Mouse (Mus musculus) forebrain, embryonic 13.5 days (tissue): ENCODE measurements at regions not wholly inside any gene's neighbourhood (a gene's known extent, or its start where the extent isn't known, plus 50 kb on each side); places are given as distances from the start of the nearest gene placed in this dataset.

Source experiments
- ATAC-seq: fragments of 200-750 bp; cut with Nextera tagmentation; 2 replicates; pipeline ENCODE4 v1.8.0; 2017
- H3K27ac ChIP-seq: fragments of 300-500 bp; sonication (generic); 2 replicates; pipeline ENCODE4 v1.5.1; 2015; ENCODE audit warnings: inconsistent platforms, mild to moderate bottlenecking, moderate library complexity
- H3K27me3 ChIP-seq: fragments of 300-500 bp; sonication (generic); 2 replicates; pipeline ENCODE4 v1.6.1; 2015; ENCODE audit warnings: mild to moderate bottlenecking, inconsistent platforms
- H3K36me3 ChIP-seq: fragments of 300-500 bp; sonication (generic); 2 replicates; pipeline ENCODE4 v1.6.1; 2015; ENCODE audit warnings: mild to moderate bottlenecking, inconsistent platforms; ENCODE audit not compliant: poor library complexity, severe bottlenecking
- H3K4me1 ChIP-seq: fragments of 300-500 bp; sonication (generic); 2 replicates; pipeline ENCODE4 v1.6.1; 2015; ENCODE audit warnings: inconsistent platforms
- H3K4me2 ChIP-seq: fragments of 300-500 bp; sonication (generic); 2 replicates; pipeline ENCODE4 v1.6.1; 2015; ENCODE audit warnings: inconsistent platforms, mild to moderate bottlenecking, moderate library complexity
- H3K4me3 ChIP-seq: fragments of 300-500 bp; sonication (generic); 2 replicates; pipeline ENCODE4 v1.5.1; 2015; ENCODE audit warnings: mild to moderate bottlenecking, inconsistent platforms
- H3K9ac ChIP-seq: fragments of 300-500 bp; sonication (generic); 2 replicates; pipeline ENCODE4 v1.6.1; 2015; ENCODE audit warnings: mild to moderate bottlenecking, inconsistent platforms
- H3K9me3 ChIP-seq: fragments of 300-500 bp; sonication (generic); replicated peaks from 2 replicates; pipeline ENCODE4 v1.6.1; 2016; ENCODE audit warnings: inconsistent platforms
- WGBS: fragments of 180-500 bp; shearing (Covaris S2); methylation state at CpG from one replicate; pipeline ENCODE4 v1.1.7; 2015; 5-methylcytosine and 5-hydroxymethylcytosine counted together

DNA sequence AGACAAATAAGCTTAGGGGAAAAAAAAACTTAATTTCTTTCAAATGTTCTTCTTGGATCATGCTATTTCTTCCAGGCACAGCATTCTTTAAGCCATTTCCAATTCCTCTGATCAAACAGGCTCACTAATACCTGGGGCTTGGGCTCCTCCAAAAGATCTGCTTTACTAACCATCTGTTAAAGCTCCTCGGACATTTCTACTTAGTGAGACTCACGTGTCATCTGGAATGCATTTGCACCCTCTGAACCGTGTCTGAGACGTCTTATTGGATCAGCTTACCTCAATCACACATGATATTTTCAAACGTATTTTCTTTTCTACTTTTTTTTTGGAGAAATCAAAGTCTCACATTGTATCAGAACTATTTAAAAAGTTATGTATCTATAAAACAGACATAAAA, 132.4 kb downstream of the Npr3 start:
- no peak for ATAC-seq
- 72% methylated on average over 5 of the region's 5 CpGs for WGBS

DNA sequence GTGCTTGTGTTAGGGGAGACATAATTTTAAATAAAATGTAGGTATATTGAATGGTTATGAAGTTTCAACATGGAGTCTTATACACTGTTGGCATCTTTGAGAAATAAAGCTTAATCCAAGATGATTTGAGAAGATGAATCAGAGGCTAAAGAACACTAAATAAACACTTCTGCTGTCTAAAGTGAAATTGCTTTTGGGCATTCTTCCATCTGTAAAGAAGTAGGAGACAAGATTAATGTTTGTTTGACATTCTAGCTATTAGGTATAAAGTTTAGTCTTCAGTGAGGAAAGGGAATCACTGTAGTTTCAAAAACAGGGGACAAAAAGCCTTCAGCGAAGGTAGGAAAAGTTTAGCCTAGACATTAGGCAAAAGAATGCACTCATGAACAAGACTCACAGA, 136.5 kb downstream of the Npr3 start:
- Histone ChIP-seq H3K36me3 (no peaks in the 10 kb centered on the region), H3K4me1 (no peaks in the 10 kb centered on the region), H3K4me2 (no peak overlapping the region), H3K27ac (no peak overlapping the region), H3K9ac (no peak overlapping the region), H3K27me3 (no peaks in the 10 kb centered on the region), H3K9me3 (no peaks in the 10 kb centered on the region), H3K4me3 (no peak overlapping the region)
- WGBS: 92% methylated on average over 1 of the region's 1 CpGs
- no peak for ATAC-seq

More for the DNA sequence above, 132.4 kb downstream of the Npr3 start:
- Histone ChIP-seq H3K36me3 (no peaks in the 10 kb centered on the region), H3K4me3 (no peak overlapping the region), H3K9me3 (no peaks in the 10 kb centered on the region), H3K4me2 (no peak overlapping the region), H3K27me3 (no peaks in the 10 kb centered on the region), H3K27ac (no peak overlapping the region), H3K4me1 (no peaks in the 10 kb centered on the region), H3K9ac (no peak overlapping the region)

DNA sequence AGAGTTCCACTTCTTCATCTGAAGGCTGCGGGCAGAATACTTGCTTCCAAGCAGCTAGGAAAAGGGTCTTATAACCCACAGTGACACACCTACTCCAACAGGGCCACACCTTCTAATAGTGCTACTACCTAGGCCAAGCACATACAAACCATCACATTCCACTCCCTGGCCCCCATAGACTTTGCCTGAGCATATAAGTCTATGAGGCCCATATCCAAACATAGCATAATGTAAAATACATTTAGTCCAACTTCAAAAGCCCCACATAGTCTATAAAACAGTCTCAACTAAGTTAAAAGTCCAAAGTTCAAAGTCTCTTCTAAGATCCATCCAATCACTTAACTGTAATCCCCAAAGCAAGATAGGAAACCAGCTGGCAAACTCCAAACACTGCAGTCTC, 149.1 kb downstream of the Npr3 start:
- no peak overlapping the region for H3K4me2 ChIP-seq
- no peaks in the 10 kb centered on the region for H3K4me1 ChIP-seq
- H3K9ac ChIP-seq: no peak overlapping the region
- WGBS: 100% methylated on average over 1 of the region's 1 CpGs
- H3K27me3 ChIP-seq: no peaks in the 10 kb centered on the region
- H3K4me3 ChIP-seq: no peak overlapping the region
- no peak overlapping the region for H3K27ac ChIP-seq
- ATAC-seq: no peak
- H3K9me3 ChIP-seq: no peaks in the 10 kb centered on the region
- H3K36me3 ChIP-seq: no peaks in the 10 kb centered on the region

DNA sequence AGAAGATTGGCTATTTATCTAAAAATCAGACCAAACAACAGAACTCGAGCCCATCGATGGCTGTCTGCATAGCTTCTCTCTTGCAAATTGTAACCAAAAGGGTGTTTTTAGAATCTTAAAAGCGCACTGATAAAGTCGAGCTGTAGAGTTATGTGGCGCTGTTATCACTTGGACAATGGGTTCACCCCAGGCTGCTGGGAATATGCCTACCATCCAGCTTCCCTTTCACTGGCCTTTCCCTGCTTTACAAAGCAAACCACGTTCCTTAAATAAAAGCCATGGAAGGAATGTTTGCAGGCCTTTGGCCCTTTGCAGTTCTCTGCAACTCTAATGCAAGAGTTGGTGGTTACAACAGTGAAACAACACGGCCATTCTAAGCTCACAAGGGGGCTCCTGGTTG, 150.3 kb downstream of the Npr3 start:
- Histone ChIP-seq H3K4me2 (no peak overlapping the region), H3K27me3 (no peaks in the 10 kb centered on the region), H3K27ac (no peak overlapping the region), H3K36me3 (no peaks in the 10 kb centered on the region), H3K4me1 (no peaks in the 10 kb centered on the region), H3K9ac (no peak overlapping the region), H3K4me3 (no peak overlapping the region), H3K9me3 (no peaks in the 10 kb centered on the region)
- 67% methylated on average over 7 of the region's 7 CpGs for WGBS
- no peak for ATAC-seq

DNA sequence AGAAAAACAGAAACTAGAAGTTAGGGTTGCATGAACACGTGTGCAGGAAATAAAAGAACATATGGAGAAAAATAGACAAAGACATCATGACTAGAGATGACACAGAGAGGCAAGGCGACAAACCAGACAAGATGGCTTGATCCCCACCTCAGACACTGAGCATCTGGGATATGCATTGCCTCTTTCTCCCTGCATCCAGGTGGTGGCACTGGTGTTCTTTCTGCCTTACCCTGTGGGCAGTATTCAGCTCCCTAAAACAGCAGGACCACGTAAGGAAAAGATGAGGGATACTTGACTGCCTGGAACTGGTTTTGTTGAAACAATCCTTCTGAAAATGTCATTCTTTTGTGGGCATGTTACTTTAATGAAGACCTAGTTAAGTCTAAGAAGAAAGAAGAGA, 153.9 kb downstream of the Npr3 start:
- no peaks in the 10 kb centered on the region for H3K27me3 ChIP-seq
- no peaks in the 10 kb centered on the region for H3K4me1 ChIP-seq
- WGBS: 30% methylated on average over 3 of the region's 3 CpGs
- H3K9ac ChIP-seq: no peak overlapping the region
- no peak for ATAC-seq
- H3K4me3 ChIP-seq: no peak overlapping the region
- H3K9me3 ChIP-seq: no peaks in the 10 kb centered on the region
- no peak overlapping the region for H3K4me2 ChIP-seq
- H3K27ac ChIP-seq: no peak overlapping the region
- H3K36me3 ChIP-seq: no peaks in the 10 kb centered on the region

DNA sequence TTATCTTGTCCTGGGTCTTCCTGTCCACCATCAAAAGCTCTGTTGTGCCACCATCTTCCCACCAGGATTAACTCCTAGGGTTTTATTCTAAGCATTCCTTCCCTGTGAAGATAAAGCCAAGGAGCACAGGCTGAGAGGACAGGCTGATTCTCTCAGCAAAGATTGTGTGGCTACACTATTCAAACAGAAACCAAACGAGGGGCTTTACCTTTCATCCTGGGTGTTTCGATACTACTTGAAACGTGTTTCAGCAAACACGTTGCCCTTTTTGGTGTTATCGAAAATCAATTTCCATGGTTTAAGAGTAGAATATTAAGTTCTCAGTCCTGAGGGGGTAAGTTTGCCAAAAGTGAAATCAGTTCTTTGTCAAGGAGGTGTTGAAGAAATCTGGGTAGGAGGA, 156.2 kb downstream of the Npr3 start:
- Histone ChIP-seq H3K9me3 (no peaks in the 10 kb centered on the region), H3K4me3 (no peak overlapping the region), H3K36me3 (no peaks in the 10 kb centered on the region), H3K27me3 (no peaks in the 10 kb centered on the region), H3K4me1 (no peaks in the 10 kb centered on the region), H3K9ac (no peak overlapping the region), H3K4me2 (no peak overlapping the region), H3K27ac (no peak overlapping the region)
- ATAC-seq: no peak
- 69% methylated on average over 5 of the region's 5 CpGs for WGBS

DNA sequence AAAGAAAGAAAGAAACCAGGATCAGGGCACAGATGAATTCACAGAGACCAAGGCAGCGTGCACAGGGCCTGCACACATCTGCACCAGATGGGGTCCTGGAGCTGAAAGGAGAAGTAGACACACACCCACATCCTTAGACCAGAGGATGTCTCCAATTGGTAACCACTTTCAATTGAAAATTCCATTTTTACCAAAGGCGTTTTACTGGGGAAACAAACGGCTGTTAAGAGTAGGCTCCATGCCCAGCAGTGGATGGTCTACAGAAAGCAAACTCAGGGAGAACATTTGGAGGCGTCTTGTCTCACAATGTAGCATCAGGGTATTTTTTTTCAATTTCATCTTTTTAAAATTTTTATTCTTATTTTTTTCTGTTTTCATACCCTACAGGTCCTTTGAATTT, 157.6 kb downstream of the Npr3 start:
- WGBS: 93% methylated on average over 4 of the region's 4 CpGs
- no peak overlapping the region for H3K27ac ChIP-seq
- H3K27me3 ChIP-seq: no peaks in the 10 kb centered on the region
- H3K9ac ChIP-seq: no peak overlapping the region
- H3K4me2 ChIP-seq: no peak overlapping the region
- H3K9me3 ChIP-seq: no peaks in the 10 kb centered on the region
- ATAC-seq: no peak
- H3K4me1 ChIP-seq: no peaks in the 10 kb centered on the region
- no peaks in the 10 kb centered on the region for H3K36me3 ChIP-seq
- no peak overlapping the region for H3K4me3 ChIP-seq

DNA sequence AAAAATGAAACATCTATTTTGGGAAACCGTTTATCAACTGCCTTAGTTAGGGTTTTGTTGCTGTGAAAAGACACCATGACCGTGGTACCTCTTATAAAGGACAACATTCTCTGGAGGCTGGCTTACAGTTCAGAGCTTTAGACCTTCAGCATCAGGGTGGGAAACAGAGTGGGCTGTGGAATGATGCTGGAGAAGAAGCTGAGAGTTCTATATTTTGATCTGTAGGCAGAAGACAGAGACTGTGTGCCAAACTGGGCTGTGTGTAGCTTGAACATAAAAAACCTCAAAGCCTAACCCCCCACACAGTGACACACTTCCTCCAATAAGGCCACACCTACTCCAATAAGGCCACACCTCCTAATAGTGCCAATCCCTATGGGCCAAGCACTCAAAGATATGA, 158.8 kb downstream of the Npr3 start:
- ATAC-seq: no peak
- no peak overlapping the region for H3K4me3 ChIP-seq
- 91% methylated on average over 2 of the region's 2 CpGs for WGBS
- no peaks in the 10 kb centered on the region for H3K4me1 ChIP-seq
- H3K27me3 ChIP-seq: no peaks in the 10 kb centered on the region
- H3K9me3 ChIP-seq: no peaks in the 10 kb centered on the region
- H3K36me3 ChIP-seq: no peaks in the 10 kb centered on the region
- H3K9ac ChIP-seq: no peak overlapping the region
- no peak overlapping the region for H3K4me2 ChIP-seq
- H3K27ac ChIP-seq: no peak overlapping the region

DNA sequence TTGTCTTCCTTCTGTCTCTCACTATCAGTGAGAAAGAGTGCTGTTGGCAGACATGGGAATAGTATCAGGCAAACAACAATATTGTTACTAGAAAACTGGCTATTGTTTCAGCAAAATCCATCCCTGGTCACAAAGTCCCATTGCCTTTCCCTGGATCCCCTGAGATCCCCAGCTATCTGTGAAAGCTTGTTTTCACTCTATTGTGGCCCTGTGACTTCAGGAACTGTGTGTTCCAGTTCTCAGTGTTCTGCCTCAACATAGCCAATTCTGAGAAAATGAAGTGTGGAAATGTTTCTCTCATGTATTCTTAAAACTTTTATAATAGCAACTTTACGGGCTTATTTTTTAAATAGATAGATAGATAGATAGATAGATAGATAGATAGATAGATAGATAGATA, 160.3 kb downstream of the Npr3 start:
- no peaks in the 10 kb centered on the region for H3K36me3 ChIP-seq
- peaks cover 9% of the 10 kb centered on the region for H3K4me1 ChIP-seq
- no peak overlapping the region for H3K4me2 ChIP-seq
- H3K4me3 ChIP-seq: no peak overlapping the region
- no peak overlapping the region for H3K9ac ChIP-seq
- no peak overlapping the region for H3K27ac ChIP-seq
- H3K27me3 ChIP-seq: no peaks in the 10 kb centered on the region
- 96% methylated on average over 1 of the region's 1 CpGs for WGBS
- H3K9me3 ChIP-seq: no peaks in the 10 kb centered on the region
- ATAC-seq: no peak

DNA sequence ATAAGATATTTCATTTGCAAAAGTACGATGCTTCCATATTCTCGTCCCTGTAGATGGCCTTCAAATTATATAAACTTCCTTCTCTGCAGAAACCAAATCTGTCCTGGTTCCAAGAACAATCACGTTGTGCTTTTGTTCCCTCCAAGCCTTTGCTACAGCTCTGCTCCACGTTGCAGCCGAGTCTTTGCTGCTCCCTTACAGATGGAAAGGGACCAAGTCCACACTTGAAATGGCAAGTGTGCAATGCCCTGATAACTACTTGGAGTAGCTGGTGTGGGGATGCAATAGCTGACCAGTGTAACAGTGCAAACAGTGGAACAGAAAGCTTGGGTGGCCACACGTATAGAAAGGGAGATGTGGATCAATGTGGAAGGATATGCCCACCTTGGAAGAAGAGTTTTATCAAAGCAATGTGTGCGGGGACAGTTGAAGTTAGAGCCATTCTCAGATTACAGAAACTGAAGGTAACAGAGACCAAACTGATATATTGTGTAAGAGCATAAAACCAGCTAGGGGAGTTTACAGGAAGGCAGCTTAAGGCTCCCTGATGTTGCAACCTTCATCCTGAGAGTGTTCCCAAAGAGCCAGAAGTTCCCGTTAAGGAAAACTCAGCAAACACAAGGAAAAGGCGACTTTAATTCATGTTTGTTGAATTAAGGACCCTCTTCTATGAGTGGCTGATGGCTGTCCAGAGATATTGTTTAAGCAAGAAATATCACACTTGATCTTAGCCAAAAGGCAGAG, 161.3 kb downstream of the Npr3 start:
- H3K4me1 ChIP-seq: peaks cover 14% of the 10 kb centered on the region
- no peak overlapping the region for H3K9ac ChIP-seq
- H3K4me3 ChIP-seq: no peak overlapping the region
- 88% methylated on average over 9 of the region's 9 CpGs for WGBS
- ATAC-seq: no peak
- H3K27ac ChIP-seq: no peak overlapping the region
- H3K36me3 ChIP-seq: no peaks in the 10 kb centered on the region
- H3K27me3 ChIP-seq: no peaks in the 10 kb centered on the region
- H3K9me3 ChIP-seq: no peaks in the 10 kb centered on the region
- H3K4me2 ChIP-seq: no peak overlapping the region

DNA sequence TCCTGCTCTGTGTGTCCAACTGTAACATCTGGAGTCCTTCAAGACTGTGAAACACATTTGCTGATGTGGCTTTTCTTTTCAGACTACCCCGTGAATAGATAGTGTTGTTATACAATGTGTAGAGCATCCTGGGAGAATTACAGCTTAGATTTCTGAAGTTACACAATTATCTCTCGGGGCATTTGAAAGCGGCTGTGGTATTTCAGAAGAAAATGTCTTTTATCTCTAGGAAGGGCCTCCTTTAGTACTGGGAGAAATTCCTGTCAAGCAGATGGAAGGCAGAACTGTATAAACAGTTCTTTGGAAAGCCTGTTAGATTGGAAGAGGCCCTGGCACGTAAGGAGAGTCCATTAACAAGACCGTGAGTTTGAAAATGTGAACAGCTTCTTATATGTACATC, 162.2 kb downstream of the Npr3 start:
- Histone ChIP-seq H3K4me2 (no peak overlapping the region), H3K4me3 (no peak overlapping the region), H3K27ac (no peak overlapping the region), H3K9me3 (no peaks in the 10 kb centered on the region), H3K9ac (no peak overlapping the region), H3K27me3 (no peaks in the 10 kb centered on the region), H3K4me1 (peaks cover 14% of the 10 kb centered on the region), H3K36me3 (no peaks in the 10 kb centered on the region)
- no peak for ATAC-seq
- 55% methylated on average over 5 of the region's 5 CpGs for WGBS

DNA sequence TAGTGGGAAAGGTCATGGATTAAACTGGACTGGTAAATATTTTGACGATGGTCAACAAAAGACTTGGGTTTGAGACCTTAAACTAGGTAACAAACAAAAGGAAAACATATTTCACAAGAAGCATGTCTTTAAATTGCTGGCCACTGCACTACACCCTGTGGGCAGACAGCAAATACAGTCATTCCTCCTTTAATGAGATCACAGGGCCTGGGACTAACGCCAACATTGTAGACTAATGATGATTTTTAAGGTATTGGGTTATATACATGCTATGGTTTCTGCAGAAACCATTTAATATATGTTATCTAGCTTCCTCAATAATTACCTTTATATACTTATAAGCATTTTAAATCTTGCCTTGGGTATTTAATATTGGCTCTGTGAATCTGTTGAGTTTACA, 162.8 kb downstream of the Npr3 start:
- no peak overlapping the region for H3K4me2 ChIP-seq
- H3K4me1 ChIP-seq: peaks cover 14% of the 10 kb centered on the region
- H3K9ac ChIP-seq: no peak overlapping the region
- 71% methylated on average over 2 of the region's 2 CpGs for WGBS
- no peak overlapping the region for H3K4me3 ChIP-seq
- no peaks in the 10 kb centered on the region for H3K27me3 ChIP-seq
- H3K36me3 ChIP-seq: no peaks in the 10 kb centered on the region
- no peaks in the 10 kb centered on the region for H3K9me3 ChIP-seq
- H3K27ac ChIP-seq: no peak overlapping the region
- no peak for ATAC-seq

DNA sequence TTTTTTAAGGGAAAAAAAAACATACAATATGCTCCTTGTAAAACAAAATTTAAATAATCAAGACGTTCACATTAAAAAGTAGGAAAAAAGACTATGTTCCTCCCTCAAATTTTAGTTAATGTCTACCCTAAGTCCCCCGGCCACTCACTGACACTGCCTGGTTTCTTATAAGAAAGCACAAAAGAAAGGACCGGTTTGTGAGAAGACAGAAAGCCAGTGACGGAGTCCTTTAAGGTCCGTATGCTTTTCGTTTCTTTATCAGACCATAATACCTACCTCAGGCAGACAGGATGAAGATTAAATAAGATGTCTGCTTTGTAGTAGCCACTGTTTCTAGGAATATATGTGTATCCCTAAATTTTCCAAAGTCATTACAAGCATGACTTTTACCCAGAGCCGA, 164.3 kb downstream of the Npr3 start:
- no peak overlapping the region for H3K4me3 ChIP-seq
- ATAC-seq: no peak
- WGBS: 52% methylated on average over 7 of the region's 7 CpGs

More for the DNA sequence above, 164.3 kb downstream of the Npr3 start:
- Histone ChIP-seq H3K27ac (no peak overlapping the region), H3K4me2 (no peak overlapping the region), H3K9me3 (no peaks in the 10 kb centered on the region), H3K4me1 (peaks cover 14% of the 10 kb centered on the region), H3K27me3 (no peaks in the 10 kb centered on the region), H3K36me3 (no peaks in the 10 kb centered on the region), H3K9ac (no peak overlapping the region)
